11 mouse cellular contexts compared by ENCODE assay signal in the genomic region with DNA sequence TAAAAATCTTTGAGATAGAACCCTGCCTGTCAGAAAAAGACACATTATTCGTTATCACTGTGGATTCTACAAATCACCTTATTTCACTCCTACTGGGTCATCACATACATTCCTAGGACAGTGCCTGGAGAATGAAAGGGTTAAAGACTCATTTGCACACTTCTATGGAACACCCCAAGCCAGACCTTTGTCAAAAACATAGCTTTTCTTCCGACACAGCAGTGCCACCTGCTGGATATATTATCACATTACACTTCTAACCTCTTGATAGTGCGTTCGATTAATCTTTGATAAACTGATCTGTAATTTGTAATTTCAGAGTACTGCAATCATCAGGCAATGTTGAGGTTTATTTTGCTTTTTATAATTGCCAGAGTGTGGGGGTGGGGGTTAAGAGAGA. TPM values are rescaled to one million over a fixed set of nuclear protein-coding genes. Genes with fewer than 3 reads are reported as not detected.
DNase-seq lines count a peak whose midpoint lies in the region; ATAC-seq and TF ChIP-seq lines count a peak whose summit lies in the region.
"Had no signal": no experiment of that assay in that cellular context is flagged by ENCODE, and none has a peak within 500 bp of the region (broad histone marks: within the 10 kb centered on the region; RNA-seq: fewer than 3 reads in every experiment).

No protein-coding gene starts in this region.

- H3K36me3 ChIP-seq in liver, embryonic 14.5 days (replicated peaks; ENCODE audit: control insufficient read depth, insufficient read depth, low read depth), result no peaks in the 10 kb centered on the region
- H3K36me3 ChIP-seq in liver, embryonic 11.5 days (ENCODE audit: control insufficient read depth, insufficient read depth, low read length), result no peaks in the 10 kb centered on the region
- H3K36me3 ChIP-seq in stomach, postnatal 0 days (ENCODE audit: control insufficient read depth, insufficient read depth, low read length), result no peaks in the 10 kb centered on the region
- H3K36me3 ChIP-seq: limb, embryonic 12.5 days; stomach, embryonic 15.5 days had no signal

- TF ChIP-seq CTCF in liver, embryonic 14.5 days (IDR thresholded peaks at IDR 0.05; ENCODE audit: low read depth), result peak; percentile 56
- TF ChIP-seq CTCF in stomach, postnatal 0 days (IDR thresholded peaks at IDR 0.05; ENCODE audit: low read depth), result peak; percentile 88

- H3K27ac ChIP-seq in liver, embryonic 14.5 days, result no peak overlapping the region
- H3K27ac ChIP-seq in liver, embryonic 11.5 days (ENCODE audit: low read depth, low read length), result no peak overlapping the region
- no peak overlapping the region for H3K27ac ChIP-seq in stomach, postnatal 0 days (replicated peaks)
- H3K27ac ChIP-seq: limb, embryonic 12.5 days; stomach, embryonic 15.5 days had no signal

- DNase-seq in adrenal gland, adult 2 months, result peak; percentile 7
- no peak for DNase-seq in adrenal gland, adult 8-10 months
- DNase-seq in liver, embryonic 14.5 days (ENCODE audit: low read depth in 3 of 3, low spot score in 3 of 3), result peak in 1 of 3 experiments; percentile 1
- no peak for DNase-seq in liver, embryonic 11.5 days (ENCODE audit: low spot score)
- DNase-seq in embryo, embryonic 10 days (ENCODE audit: low spot score), result peak; percentile 71
- peak; percentile 2 for DNase-seq in large intestine, adult 2 months (ENCODE audit: low read depth, low spot score)
- DNase-seq in stomach, postnatal 0 days (ENCODE audit: low spot score), result no peak
- no peak for DNase-seq in frontal cortex, postnatal 25 days (ENCODE audit: low spot score in 2 of 2)

- H3K4me1 ChIP-seq in liver, embryonic 14.5 days (replicated peaks; ENCODE audit: control insufficient read depth in 2 of 2, insufficient read depth in 2 of 2, low read length in 1 of 2), result no peaks in the 10 kb centered on the region
- no peaks in the 10 kb centered on the region for H3K4me1 ChIP-seq in liver, embryonic 11.5 days (replicated peaks; ENCODE audit: control insufficient read depth, insufficient read depth, low read length)
- no peaks in the 10 kb centered on the region for H3K4me1 ChIP-seq in stomach, postnatal 0 days (replicated peaks; ENCODE audit: control insufficient read depth, insufficient read depth)
- H3K4me1 ChIP-seq: limb, embryonic 12.5 days; stomach, embryonic 15.5 days had no signal

- no peaks in the 10 kb centered on the region for H3K27me3 ChIP-seq in liver, embryonic 14.5 days (ENCODE audit: control insufficient read depth, insufficient read depth, low read length)
- no peaks in the 10 kb centered on the region for H3K27me3 ChIP-seq in liver, embryonic 11.5 days (replicated peaks; ENCODE audit: control insufficient read depth, insufficient read depth, low read length)
- H3K27me3 ChIP-seq in stomach, postnatal 0 days (ENCODE audit: control insufficient read depth, insufficient read depth, low read length), result no peaks in the 10 kb centered on the region
- H3K27me3 ChIP-seq: limb, embryonic 12.5 days; stomach, embryonic 15.5 days had no signal

- H3K9ac ChIP-seq in liver, embryonic 14.5 days (replicated peaks), result no peak overlapping the region
- H3K9ac ChIP-seq in liver, embryonic 11.5 days (ENCODE audit: low read depth, low read length), result no peak overlapping the region
- H3K9ac ChIP-seq in stomach, postnatal 0 days (ENCODE audit: low read length), result no peak overlapping the region
- H3K9ac ChIP-seq: limb, embryonic 12.5 days; stomach, embryonic 15.5 days had no signal

- TF ChIP-seq EP300 in liver, embryonic 14.5 days (IDR thresholded peaks at IDR 0.05; ENCODE audit: low read depth), result no peak
- TF ChIP-seq EP300 in stomach, postnatal 0 days (optimal IDR thresholded peaks at IDR 0.05), result no peak

- ATAC-seq in liver, embryonic 14.5 days (ENCODE audit: insufficient read depth), result no peak
- ATAC-seq in liver, embryonic 11.5 days (replicated peaks; ENCODE audit: low FRiP score), result no peak
- ATAC-seq in stomach, postnatal 0 days (ENCODE audit: low FRiP score, low TSS enrichment), result no peak

- H3K4me3 ChIP-seq in liver, embryonic 14.5 days (ENCODE audit: insufficient read depth in 1 of 2, low read depth in 2 of 2, low read length in 2 of 2), result no peak overlapping the region
- H3K4me3 ChIP-seq in liver, embryonic 11.5 days (ENCODE audit: low read depth, low read length), result no peak overlapping the region
- no peak overlapping the region for H3K4me3 ChIP-seq in stomach, postnatal 0 days (ENCODE audit: low read depth, low read length)
- H3K4me3 ChIP-seq: limb, embryonic 12.5 days; stomach, embryonic 15.5 days had no signal

- 28% methylated on average over 4 of the region's 4 CpGs for WGBS in liver, embryonic 14.5 days (ENCODE audit: insufficient replicate concordance)
- 30% methylated on average over 4 of the region's 4 CpGs for WGBS in liver, embryonic 11.5 days
- 36% methylated on average over 4 of the region's 4 CpGs for WGBS in large intestine, adult 2 months
- 31% methylated on average over 4 of the region's 4 CpGs for WGBS in stomach, postnatal 0 days

- no peaks in the 10 kb centered on the region for H3K9me3 ChIP-seq in liver, embryonic 14.5 days (ENCODE audit: control insufficient read depth, low read length)
- H3K9me3 ChIP-seq in liver, embryonic 11.5 days (ENCODE audit: control insufficient read depth, low read length), result no peaks in the 10 kb centered on the region
- no peaks in the 10 kb centered on the region for H3K9me3 ChIP-seq in stomach, postnatal 0 days (ENCODE audit: control insufficient read depth, low read length)
- H3K9me3 ChIP-seq: limb, embryonic 12.5 days; stomach, embryonic 15.5 days had no signal

- H3K4me2 ChIP-seq in liver, embryonic 14.5 days (ENCODE audit: low read depth), result no peak overlapping the region
- no peak overlapping the region for H3K4me2 ChIP-seq in liver, embryonic 11.5 days
- H3K4me2 ChIP-seq in stomach, postnatal 0 days (replicated peaks; ENCODE audit: low read depth), result no peak overlapping the region
- H3K4me2 ChIP-seq: limb, embryonic 12.5 days; stomach, embryonic 15.5 days had no signal

RNA-seq across cellular contexts. Expression of gene Ppp1r17, which starts 31.8 kb away (rescaled TPM):
- 1 to 10 TPM; 2.9 to 3.3 TPM for total RNA-seq in adrenal gland, adult 2 months (2021)
- 0.35 and 0.57 TPM in 2 replicates for polyA plus RNA-seq in adrenal gland, adult 2 months (2012; rRNA removed)
- total RNA-seq in adrenal gland, adult 8-10 months (2022), result 10 to 100 TPM in 2 of 4 experiments, 1 to 10 TPM in 2; 3.2 to 12.6 (median 8.5) TPM
- polyA plus RNA-seq in liver, embryonic 14.5 days (2012; rRNA removed), result not detected in 2 replicates
- not detected in 2 replicates for polyA plus RNA-seq in liver, embryonic 14.5 days (2014; fragmentation: Nextera tagmentation; extraction: Ambion mirVana)
- 0.22 TPM in 1 of 2 replicates, not detected in the other for polyA plus RNA-seq in liver, embryonic 11.5 days (2014; fragmentation: Nextera tagmentation; extraction: Ambion mirVana)
- not detected in 2 replicates for polyA plus RNA-seq in large intestine, adult 2 months (2012; rRNA removed)
- 0.12 and 0.19 TPM in 2 replicates for polyA plus RNA-seq in stomach, postnatal 0 days (2015; fragmentation: Nextera tagmentation; extraction: Ambion mirVana)
- polyA plus RNA-seq: C2C12 had no signal

Comparison
In these comparisons a context has a peak if more than half of its experiments do, and no peak if none do; other contexts are left out.
1. DNase-seq: peak in adrenal gland, adult 2 months (single experiment), embryo, embryonic 10 days (single experiment) and large intestine, adult 2 months (single experiment); none in adrenal gland, adult 8-10 months (single experiment), liver, embryonic 11.5 days (single experiment), stomach, postnatal 0 days (single experiment) and frontal cortex, postnatal 25 days (0 of 2).